Mouse (Mus musculus) midbrain, embryonic 13.5 days (tissue): ENCODE data around the gene Wls. TPM values are rescaled to one million over a fixed set of nuclear protein-coding genes. Genes with fewer than 3 reads are reported as not detected.

Experiments
- ATAC-seq: fragments of 200-750 bp; cut with Nextera tagmentation; 2 replicates; pipeline ENCODE4 v1.8.0; 2017; ENCODE audit warnings: mild to moderate bottlenecking, moderate TSS enrichment, moderate library complexity
- H3K27ac ChIP-seq: fragments of 300-500 bp; sonication (generic); 2 replicates; pipeline ENCODE4 v1.5.1; 2015; ENCODE audit warnings: inconsistent platforms, mild to moderate bottlenecking, moderate library complexity
- H3K27me3 ChIP-seq: fragments of 300-500 bp; sonication (generic); 2 replicates; pipeline ENCODE4 v1.6.1; 2015; ENCODE audit warnings: mild to moderate bottlenecking, inconsistent platforms
- H3K36me3 ChIP-seq: fragments of 300-500 bp; sonication (generic); 2 replicates; pipeline ENCODE4 v1.6.1; 2015; ENCODE audit warnings: mild to moderate bottlenecking, inconsistent platforms
- H3K4me1 ChIP-seq: fragments of 300-500 bp; sonication (generic); replicated peaks from 2 replicates; pipeline ENCODE4 v1.6.1; 2015; ENCODE audit warnings: inconsistent platforms
- H3K4me2 ChIP-seq: fragments of 300-500 bp; sonication (generic); replicated peaks from 2 replicates; pipeline ENCODE4 v1.6.1; 2015; ENCODE audit warnings: moderate library complexity, mild to moderate bottlenecking, inconsistent platforms
- H3K4me3 ChIP-seq: fragments of 300-500 bp; sonication (generic); replicated peaks from 2 replicates; pipeline ENCODE4 v1.5.1; 2015; ENCODE audit warnings: mild to moderate bottlenecking, inconsistent platforms
- H3K9ac ChIP-seq: fragments of 300-500 bp; sonication (generic); replicated peaks from 2 replicates; pipeline ENCODE4 v1.6.1; 2015; ENCODE audit warnings: mild to moderate bottlenecking, inconsistent platforms
- H3K9me3 ChIP-seq: fragments of 300-500 bp; sonication (generic); 2 replicates; pipeline ENCODE4 v1.6.1; 2016; ENCODE audit warnings: mild to moderate bottlenecking, inconsistent platforms
- WGBS: fragments of 180-500 bp; shearing (Covaris S2); methylation state at CpG from one replicate; pipeline ENCODE4 v1.1.7; 2015; 5-methylcytosine and 5-hydroxymethylcytosine counted together
- polyA plus RNA-seq: library from polyadenylated mRNA; unstranded; fragments of >200 nt; fragmentation: Nextera tagmentation; extraction: Ambion mirVana; gene quantifications from 2 replicates; pipeline ENCODE4 v1.2.1, GENCODE M21; 2015

Wls gene
- polyA plus RNA-seq, 1 experiment from 2014 or later, result 125 TPM

DNA sequence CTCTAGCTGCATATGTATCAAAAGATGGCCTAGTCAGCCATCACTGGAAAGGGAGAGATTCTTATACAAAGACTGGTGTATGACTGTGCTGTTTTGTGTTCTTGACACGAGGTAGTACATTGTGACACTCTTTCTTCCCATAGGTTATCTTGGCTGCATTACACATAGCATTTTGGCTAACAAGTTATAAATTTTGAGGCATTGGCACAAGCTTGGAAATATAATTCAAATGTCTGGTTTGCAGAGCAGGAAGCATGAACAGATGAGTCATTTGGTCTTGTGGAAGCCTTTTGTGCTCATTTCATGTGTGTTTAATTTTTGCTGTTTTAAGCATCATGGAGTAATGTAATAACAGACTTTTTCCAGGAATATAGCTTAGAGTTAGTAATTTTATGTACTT is 26.2 kb downstream of the Wls start:
- no peak for ATAC-seq
- Histone ChIP-seq H3K4me1 (no peaks in the 10 kb centered on the region), H3K27ac (no peak overlapping the region), H3K4me3 (no peak overlapping the region), H3K27me3 (no peaks in the 10 kb centered on the region), H3K9me3 (no peaks in the 10 kb centered on the region), H3K36me3 (no peaks in the 10 kb centered on the region), H3K9ac (no peak overlapping the region), H3K4me2 (no peak overlapping the region)
- 88% methylated on average over 1 of the region's 1 CpGs for WGBS

DNA sequence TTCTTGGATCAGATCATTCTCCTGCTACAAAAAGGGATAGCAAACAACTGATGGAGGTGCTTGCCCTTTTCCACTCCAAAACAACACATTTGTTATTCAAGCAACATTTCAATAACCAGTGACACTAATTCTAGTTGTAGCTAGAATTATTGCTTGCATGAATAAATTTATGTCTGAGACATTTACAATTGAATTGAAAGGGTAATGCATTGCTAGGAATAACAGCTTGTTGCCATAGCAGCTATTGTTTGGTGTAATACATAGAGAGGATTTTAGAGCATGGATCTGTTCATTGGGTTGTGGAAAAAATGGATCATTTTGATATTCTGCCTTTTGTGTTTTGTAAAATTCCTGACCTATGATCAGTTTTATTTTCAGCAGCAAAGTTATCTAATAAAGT is 39.5 kb downstream of the Wls start:
- Histone ChIP-seq H3K36me3 (no peaks in the 10 kb centered on the region), H3K27me3 (no peaks in the 10 kb centered on the region), H3K27ac (no peak overlapping the region), H3K4me1 (peaks cover 9% of the 10 kb centered on the region; the same call in 1 of the 2 replicates), H3K9ac (no peak overlapping the region), H3K9me3 (no peaks in the 10 kb centered on the region), H3K4me2 (no peak overlapping the region), H3K4me3 (no peak overlapping the region)
- peak; percentile 50; the same call in 1 of the 2 replicates for ATAC-seq

DNA sequence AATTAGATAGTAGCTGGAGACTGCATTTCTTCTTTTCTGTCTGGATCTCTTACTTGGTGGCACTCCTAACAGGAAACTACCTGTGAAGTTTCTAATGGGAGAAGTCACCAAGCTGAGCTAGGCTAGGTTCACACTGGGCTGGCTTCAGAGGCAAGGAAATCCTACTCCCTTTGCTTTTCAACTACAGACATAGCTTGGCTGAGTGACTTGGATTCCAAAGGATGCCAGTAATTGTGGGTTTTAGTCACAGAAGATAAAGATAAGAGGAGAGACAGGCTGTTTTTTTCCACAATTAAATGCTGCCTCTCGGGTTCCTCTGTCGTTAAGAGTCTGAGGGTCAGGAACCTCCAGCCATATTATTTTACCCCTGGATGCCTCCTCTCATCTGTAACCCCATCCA is 43.9 kb downstream of the Wls start:
- Histone ChIP-seq H3K9me3 (no peaks in the 10 kb centered on the region), H3K36me3 (no peaks in the 10 kb centered on the region), H3K27me3 (no peaks in the 10 kb centered on the region), H3K4me2 (no peak overlapping the region), H3K9ac (no peak overlapping the region), H3K27ac (no peak overlapping the region), H3K4me3 (no peak overlapping the region), H3K4me1 (peaks cover 34% of the 10 kb centered on the region)
- ATAC-seq, result no peak
- 9% methylated on average over 2 of the region's 2 CpGs for WGBS

DNA sequence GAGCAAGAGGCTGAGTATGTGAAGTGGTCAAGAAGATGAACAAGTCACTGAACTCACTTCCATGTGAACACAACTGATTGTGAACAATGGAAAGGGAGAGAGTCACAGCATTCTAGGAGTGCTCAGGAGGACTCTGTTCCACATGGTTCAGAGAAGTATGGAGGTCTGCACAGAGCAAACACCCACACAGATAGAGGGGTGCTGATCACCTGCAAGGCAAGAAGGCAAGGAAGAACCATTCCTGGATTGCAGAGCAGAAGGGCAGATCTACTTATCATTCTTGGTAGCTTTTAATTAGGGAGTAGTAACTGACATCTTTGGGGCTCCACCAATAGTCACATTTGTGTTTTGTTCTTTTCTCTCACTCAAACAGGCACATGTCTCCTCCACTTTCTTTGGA is 45.3 kb downstream of the Wls start:
- H3K9me3 ChIP-seq, result no peaks in the 10 kb centered on the region
- ATAC-seq, result peak; percentile 40
- no peak overlapping the region for H3K9ac ChIP-seq
- no peaks in the 10 kb centered on the region for H3K36me3 ChIP-seq
- peak overlapping the region; percentile 79 for H3K27ac ChIP-seq
- peak overlapping the region; percentile 5; the same call in 1 of the 2 replicates for H3K4me2 ChIP-seq
- H3K27me3 ChIP-seq, result no peaks in the 10 kb centered on the region
- H3K4me3 ChIP-seq, result no peak overlapping the region
- H3K4me1 ChIP-seq, result peaks cover 30% of the 10 kb centered on the region

DNA sequence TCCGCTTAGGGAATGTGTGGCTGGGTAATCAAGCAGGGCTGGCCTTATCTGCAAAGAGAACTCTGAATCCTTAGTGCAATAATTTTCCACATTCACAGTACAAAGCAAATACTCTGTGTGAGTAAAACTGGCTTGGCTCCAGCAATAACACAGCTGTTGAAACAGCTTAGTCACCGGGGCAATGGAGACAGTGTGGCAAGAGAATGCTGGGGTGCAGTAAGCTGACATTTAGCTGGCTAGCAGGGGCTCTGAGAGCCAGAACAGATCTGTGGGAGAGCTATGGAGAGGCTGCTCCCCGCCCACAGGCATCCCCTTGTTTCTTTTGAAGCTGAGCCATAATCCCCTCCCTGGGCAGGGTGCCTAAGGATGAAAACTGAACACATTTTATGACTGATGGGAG is 45.8 kb downstream of the Wls start:
- Histone ChIP-seq H3K9me3 (no peaks in the 10 kb centered on the region), H3K4me1 (peaks cover 30% of the 10 kb centered on the region), H3K27me3 (no peaks in the 10 kb centered on the region), H3K4me2 (peak overlapping the region; percentile 5; the same call in 1 of the 2 replicates), H3K9ac (no peak overlapping the region), H3K4me3 (no peak overlapping the region), H3K27ac (peak overlapping the region; percentile 79), H3K36me3 (no peaks in the 10 kb centered on the region)
- 2% methylated on average over 3 of the region's 3 CpGs for WGBS
- peak; percentile 98 for ATAC-seq

DNA sequence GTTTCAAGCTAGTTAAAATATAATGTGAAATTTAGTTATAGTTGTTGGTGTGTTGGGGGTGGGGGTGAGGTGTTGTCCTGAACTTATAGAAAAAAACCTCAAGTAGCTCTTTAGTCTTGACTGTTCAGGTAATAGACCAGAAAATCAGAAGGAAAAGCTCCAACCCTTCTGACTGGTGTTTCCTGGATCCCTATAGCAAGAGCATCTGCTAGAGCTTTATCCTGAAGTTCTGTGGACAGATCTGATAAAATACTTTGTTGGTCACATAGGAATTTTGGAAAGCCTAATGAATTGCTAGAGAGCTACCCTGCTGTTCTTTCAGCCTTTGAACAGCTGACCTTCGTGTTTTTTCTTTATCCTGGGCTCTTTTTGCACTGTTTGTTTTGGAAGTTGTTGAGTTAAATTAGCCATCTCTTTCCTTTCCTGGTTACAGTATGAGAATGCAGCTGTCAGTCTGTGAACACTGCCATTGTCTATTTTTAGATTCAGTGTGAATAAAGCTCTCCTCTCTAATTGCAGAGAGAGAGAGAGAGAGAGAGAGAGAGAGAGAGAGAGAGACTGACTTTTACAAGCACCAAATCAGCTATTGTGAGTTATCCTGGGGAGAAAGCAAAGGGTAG is 46.4 kb downstream of the Wls start:
- peak; percentile 25; the same call in 1 of the 2 replicates for ATAC-seq
- peaks cover 30% of the 10 kb centered on the region for H3K4me1 ChIP-seq
- H3K27me3 ChIP-seq, result no peaks in the 10 kb centered on the region
- peak overlapping the region; percentile 79 for H3K27ac ChIP-seq
- H3K4me3 ChIP-seq, result no peak overlapping the region
- no peaks in the 10 kb centered on the region for H3K36me3 ChIP-seq
- H3K9ac ChIP-seq, result no peak overlapping the region
- no peak overlapping the region for H3K4me2 ChIP-seq
- WGBS, result 0% methylated on average over 1 of the region's 1 CpGs
- H3K9me3 ChIP-seq, result no peaks in the 10 kb centered on the region

DNA sequence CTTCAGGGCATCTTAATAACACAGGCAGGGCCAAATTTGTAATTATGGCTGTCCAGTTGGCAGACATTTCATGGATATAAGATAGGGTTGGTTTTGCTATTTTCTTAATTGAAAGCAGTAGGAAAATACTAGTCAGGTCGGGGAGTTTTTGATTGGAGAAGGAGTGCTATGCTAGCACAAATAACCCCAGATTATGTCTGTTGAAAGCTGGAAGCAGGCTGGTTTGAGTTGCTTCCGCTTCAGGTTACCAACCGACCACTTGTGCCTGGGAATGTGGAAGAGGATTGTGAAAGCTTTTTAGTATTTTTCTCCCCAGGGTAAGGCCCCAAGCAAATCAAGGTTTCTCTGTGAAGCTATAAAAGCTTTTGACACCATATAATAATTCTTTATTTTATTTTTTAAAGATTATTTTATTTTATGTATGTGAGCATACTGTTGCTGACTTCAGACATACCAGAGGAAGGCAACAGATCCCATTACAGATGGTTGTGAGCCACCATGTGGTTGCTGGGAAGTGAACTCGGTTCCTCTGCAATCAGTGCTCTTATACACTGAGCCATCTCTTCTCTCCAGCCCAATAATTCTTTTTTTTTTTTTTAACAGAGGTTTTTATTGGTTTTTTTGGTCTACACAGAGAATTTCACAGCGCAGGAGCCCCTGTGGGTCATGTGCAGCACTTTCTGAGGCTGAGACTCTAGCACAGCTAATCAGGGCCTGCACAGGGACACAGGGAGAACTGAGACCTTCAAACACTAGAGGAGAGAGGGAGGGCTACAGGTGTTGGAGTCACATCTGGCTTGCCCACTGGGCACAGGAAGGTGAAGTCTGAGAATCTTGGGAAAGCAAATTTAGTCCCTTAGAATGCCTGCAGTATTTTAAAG is 50.9 kb downstream of the Wls start:
- H3K4me3 ChIP-seq, result no peak overlapping the region
- H3K4me1 ChIP-seq, result peaks cover 16% of the 10 kb centered on the region
- no peaks in the 10 kb centered on the region for H3K36me3 ChIP-seq
- no peaks in the 10 kb centered on the region for H3K9me3 ChIP-seq
- 84% methylated on average over 5 of the region's 5 CpGs for WGBS
- H3K9ac ChIP-seq, result no peak overlapping the region
- no peak overlapping the region for H3K27ac ChIP-seq
- no peaks in the 10 kb centered on the region for H3K27me3 ChIP-seq
- no peak overlapping the region for H3K4me2 ChIP-seq
- no peak for ATAC-seq

DNA sequence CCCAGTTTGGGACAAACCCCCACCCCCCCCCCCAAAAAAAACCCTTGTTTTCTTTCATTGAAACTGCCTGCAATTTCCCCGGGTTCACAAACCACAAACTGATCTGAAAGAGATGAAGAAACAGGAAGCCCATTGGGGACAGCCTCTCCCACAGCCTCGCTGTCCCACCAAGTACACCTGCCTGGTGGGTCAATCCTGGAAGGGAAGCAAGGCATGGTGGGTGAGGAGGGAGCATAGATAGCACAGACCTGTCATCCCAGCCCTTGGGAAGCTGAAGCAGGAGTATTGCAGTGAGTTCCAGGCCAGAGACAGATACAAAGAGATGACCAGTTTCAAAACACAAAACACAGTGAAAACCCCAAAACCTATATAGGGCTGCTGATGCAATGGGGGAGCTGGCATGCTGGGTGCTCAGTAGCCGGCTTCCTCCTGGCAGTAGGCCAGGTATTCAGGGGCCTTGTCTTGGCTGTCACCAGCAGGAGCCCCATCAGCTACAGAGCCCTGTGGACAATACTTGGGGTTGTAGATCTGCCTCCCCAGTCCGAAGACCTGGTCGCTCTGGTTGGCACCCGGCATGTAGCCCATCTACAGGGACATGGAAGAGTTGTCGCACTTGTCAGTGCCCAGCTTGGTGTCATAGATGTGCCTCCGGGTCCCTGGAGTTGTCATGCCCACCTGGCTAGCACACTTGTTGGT is 51.7 kb downstream of the Wls start:
- 0 out of 2 replicates have a peak, but pooled peaks have one; percentile 14 for ATAC-seq
- no peaks in the 10 kb centered on the region for H3K9me3 ChIP-seq
- no peak overlapping the region for H3K9ac ChIP-seq
- no peak overlapping the region for H3K27ac ChIP-seq
- H3K27me3 ChIP-seq, result no peaks in the 10 kb centered on the region
- H3K4me2 ChIP-seq, result no peak overlapping the region
- no peaks in the 10 kb centered on the region for H3K36me3 ChIP-seq
- H3K4me3 ChIP-seq, result no peak overlapping the region
- H3K4me1 ChIP-seq, result peaks cover 8% of the 10 kb centered on the region
- WGBS, result 95% methylated on average over 8 of the region's 8 CpGs

DNA sequence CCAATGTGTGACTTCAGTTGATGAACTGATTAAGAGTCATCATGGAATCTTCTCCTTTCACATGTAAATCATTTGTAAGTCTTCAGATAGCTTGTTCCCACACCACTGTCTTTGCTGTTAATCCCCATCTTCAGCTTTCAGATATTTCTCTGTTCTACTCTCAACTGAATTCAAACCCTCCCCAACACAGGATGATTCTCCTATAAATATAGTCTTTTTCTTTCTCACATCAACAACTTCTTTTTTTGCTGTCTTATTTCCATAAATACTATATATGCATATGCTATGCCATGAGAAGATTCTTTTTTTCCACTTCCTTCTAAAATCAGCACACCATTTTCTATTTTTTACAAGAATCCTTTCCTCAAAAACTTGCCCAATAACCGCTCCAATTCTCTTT is 67.9 kb downstream of the Wls start:
- H3K4me3 ChIP-seq, result no peak overlapping the region
- H3K9me3 ChIP-seq, result no peaks in the 10 kb centered on the region
- peaks cover 7% of the 10 kb centered on the region; the same call in 1 of the 2 replicates for H3K36me3 ChIP-seq
- no peaks in the 10 kb centered on the region for H3K27me3 ChIP-seq
- ATAC-seq, result no peak
- H3K27ac ChIP-seq, result no peak overlapping the region
- no peaks in the 10 kb centered on the region for H3K4me1 ChIP-seq
- H3K9ac ChIP-seq, result no peak overlapping the region
- no peak overlapping the region for H3K4me2 ChIP-seq
- WGBS, result 94% methylated on average over 1 of the region's 1 CpGs

DNA sequence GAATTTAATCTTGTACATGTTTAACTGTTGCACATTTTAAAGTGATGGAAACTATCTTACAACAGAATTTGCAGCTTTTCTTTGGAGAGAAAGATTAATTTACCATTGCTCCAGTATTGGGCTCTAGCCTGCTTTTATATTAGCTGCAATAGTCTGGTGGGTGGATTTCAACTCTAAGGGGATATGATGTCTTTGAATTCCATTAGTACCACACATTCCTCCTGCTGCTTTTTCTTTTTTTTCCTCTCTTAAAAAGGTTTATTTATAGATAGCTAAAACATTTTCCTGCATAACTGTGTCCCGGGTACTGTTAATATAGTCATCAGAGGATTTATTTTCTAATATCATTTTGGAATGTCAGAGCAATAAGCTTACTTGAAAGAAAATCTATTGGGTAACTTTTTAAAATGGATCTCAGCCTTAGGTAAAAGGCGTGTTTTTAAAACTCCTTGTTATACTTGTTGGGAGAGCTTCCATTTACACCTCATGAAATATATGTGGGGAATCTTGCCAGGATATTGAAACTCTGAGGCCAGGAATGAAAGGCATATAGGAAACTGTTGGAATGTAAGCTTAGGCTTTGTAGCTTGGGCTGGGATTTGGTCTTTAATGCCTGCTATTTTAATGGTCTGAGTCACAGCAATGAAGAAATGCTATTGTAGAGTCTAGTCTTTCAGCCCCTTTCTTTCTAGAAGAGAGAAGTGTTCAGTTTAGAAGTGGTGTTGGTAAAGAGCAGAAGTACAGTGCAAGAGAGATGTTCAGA is 78.0 kb downstream of the Wls start:
- H3K4me2 ChIP-seq, result no peak overlapping the region
- H3K27ac ChIP-seq, result no peak overlapping the region
- no peak overlapping the region for H3K9ac ChIP-seq
- no peak overlapping the region for H3K4me3 ChIP-seq
- no peak for ATAC-seq
- H3K36me3 ChIP-seq, result 0 out of 2 replicates have a peak, but pooled peaks cover 8% of the 10 kb centered on the region
- WGBS, result 90% methylated on average over 2 of the region's 2 CpGs
- H3K27me3 ChIP-seq, result no peaks in the 10 kb centered on the region
- no peaks in the 10 kb centered on the region for H3K4me1 ChIP-seq
- H3K9me3 ChIP-seq, result no peaks in the 10 kb centered on the region
